Mouse (Mus musculus) midbrain, postnatal 0 days (tissue): Measurements from ENCODE around the gene Mrpl49. TPM values are rescaled to one million over a fixed set of nuclear protein-coding genes. Genes with fewer than 3 reads are reported as not detected.

Experiments used
- ATAC-seq: fragments of 200-750 bp; cut with Nextera tagmentation; 2 replicates; pipeline ENCODE4 v1.8.0; 2017; ENCODE audit warnings: moderate number of reproducible peaks, mild to moderate bottlenecking, moderate TSS enrichment, moderate library complexity; ENCODE audit not compliant: low FRiP score
- DNase-seq: peaks from one replicate; pipeline ENCODE4 v3.0.0-alpha.2; 2015; ENCODE audit warnings: low spot score
- H3K27ac ChIP-seq: fragments of 300-500 bp; sonication (generic); 2 replicates; pipeline ENCODE4 v1.5.1; 2014; ENCODE audit warnings: low read depth, mild to moderate bottlenecking, low read length, mixed read lengths
- H3K27me3 ChIP-seq: fragments of 300-500 bp; sonication (generic); 2 replicates; pipeline ENCODE4 v1.6.1; 2014; ENCODE audit warnings: low read length, control low read depth, mixed read lengths; ENCODE audit not compliant: insufficient read depth
- H3K36me3 ChIP-seq: fragments of 300-500 bp; sonication (generic); 2 replicates; pipeline ENCODE4 v1.6.1; 2014; ENCODE audit warnings: low read length, control low read depth, mixed read lengths; ENCODE audit not compliant: insufficient read depth
- H3K4me1 ChIP-seq: fragments of 300-500 bp; sonication (generic); 2 replicates; pipeline ENCODE4 v1.6.1; 2014; ENCODE audit warnings: mild to moderate bottlenecking, control low read depth, antibody characterized with exemption, low read length, mixed read lengths; ENCODE audit not compliant: insufficient read depth
- H3K4me2 ChIP-seq: fragments of 300-500 bp; sonication (generic); 2 replicates; pipeline ENCODE4 v1.6.1; 2014; ENCODE audit warnings: low read depth, mild to moderate bottlenecking, low read length, mixed read lengths; ENCODE audit not compliant: poor library complexity, severe bottlenecking
- H3K4me3 ChIP-seq: fragments of 300-500 bp; sonication (generic); 2 replicates; pipeline ENCODE4 v1.5.1; 2014; ENCODE audit warnings: low read depth, mild to moderate bottlenecking, low read length, moderate library complexity
- H3K9ac ChIP-seq: fragments of 300-500 bp; sonication (generic); replicated peaks from 2 replicates; pipeline ENCODE4 v1.6.1; 2014; ENCODE audit warnings: mild to moderate bottlenecking, low read length, moderate library complexity, mixed read lengths; ENCODE audit not compliant: poor library complexity, severe bottlenecking
- H3K9me3 ChIP-seq: fragments of 300-500 bp; sonication (generic); 2 replicates; pipeline ENCODE4 v1.6.1; 2016; ENCODE audit warnings: low read length, control low read depth
- CTCF ChIP-seq: IDR thresholded peaks from 2 replicates; pipeline ENCODE4 v1.5.1; 2016; ENCODE audit warnings: antibody characterized with exemption, mild to moderate bottlenecking
- WGBS: fragments of 180-500 bp; shearing (Covaris S2); extraction: QIAGEN DNeasy Blood & Tissue Kit; methylation state at CpG from one replicate; pipeline ENCODE4 v1.1.7; 2014; 5-methylcytosine and 5-hydroxymethylcytosine counted together
- polyA plus RNA-seq: library from polyadenylated mRNA; unstranded; fragments of >200 nt; fragmentation: Nextera tagmentation; extraction: Ambion mirVana; gene quantifications from 2 replicates; pipeline ENCODE4 v1.2.1, GENCODE M21; 2015
- total RNA-seq: library from RNA; depleted of rRNA; stranded (reverse); fragments of >200 nt; gene quantifications from 2 replicates; pipeline ENCODE4 v1.2.3, GENCODE M21; 2014

The Mrpl49 gene
- total and polyA plus RNA-seq, 2 experiments from 2014 or later: 34.7 to 50.0 TPM

- Histone ChIP-seq H3K27ac (peak within 1 kb of the TSS; percentile 85), H3K27me3 (no peaks in the 10 kb centered on the region), H3K4me1 (peaks cover 6% of the 10 kb centered on the region), H3K4me2 (peak within 1 kb of the TSS; percentile 77), H3K9ac (peak within 1 kb of the TSS; percentile 65), H3K36me3 (peaks cover 27% of the 10 kb centered on the region), H3K9me3 (no peaks in the 10 kb centered on the region), H3K4me3 (peak within 1 kb of the TSS; percentile 48)
- DNase-seq (peak; percentile 95), ATAC-seq (peak; percentile 89)
- peak; percentile 15; the same call in 1 of the 2 replicates for TF ChIP-seq CTCF
- WGBS: 7% methylated on average over 33 of the region's 33 CpGs
These were observed 10.3 kb upstream of the Mrpl49 start, which contains the start of gene Tm7sf2 for GRCm38 (mm10) chr19:6067724-6068415. Gene Tm7sf2 (minus strand): TSS chr19:6068373.

GRCm38 (mm10) chr19:6067011-6067723 lies 9.6 kb upstream of the Mrpl49 start:
- Histone ChIP-seq H3K4me3 (peak overlapping the region; percentile 48), H3K27me3 (no peaks in the 10 kb centered on the region), H3K36me3 (peaks cover 27% of the 10 kb centered on the region), H3K27ac (peak overlapping the region; percentile 85), H3K4me2 (peak overlapping the region; percentile 77), H3K9ac (peak overlapping the region; percentile 65), H3K4me1 (peaks cover 11% of the 10 kb centered on the region), H3K9me3 (no peaks in the 10 kb centered on the region)
- TF ChIP-seq CTCF: peak; percentile 93
- ATAC-seq (peak; percentile 68), DNase-seq (peak; percentile 89)
- under 1% methylated on average over 30 of the region's 30 CpGs for WGBS

GRCm38 (mm10) chr19:6066571-6066970 lies 9.0 kb upstream of the Mrpl49 start:
- DNase-seq (no peak), ATAC-seq (0 out of 2 replicates have a peak, but pooled peaks have one; percentile 2)
- Histone ChIP-seq H3K4me2 (peak overlapping the region; percentile 77), H3K4me1 (peaks cover 14% of the 10 kb centered on the region), H3K27me3 (no peaks in the 10 kb centered on the region), H3K27ac (peak overlapping the region; percentile 85), H3K9ac (peak overlapping the region; percentile 65), H3K4me3 (peak overlapping the region; percentile 48), H3K36me3 (peaks cover 27% of the 10 kb centered on the region), H3K9me3 (no peaks in the 10 kb centered on the region)
- 37% methylated on average over 5 of the region's 5 CpGs for WGBS
- no peak for TF ChIP-seq CTCF

GRCm38 (mm10) chr19:6063081-6063480 lies 5.5 kb upstream of the Mrpl49 start:
- 98% methylated on average over 6 of the region's 6 CpGs for WGBS
- Histone ChIP-seq H3K9me3 (no peaks in the 10 kb centered on the region), H3K4me3 (no peak overlapping the region), H3K4me1 (peaks cover 18% of the 10 kb centered on the region), H3K36me3 (no peaks in the 10 kb centered on the region), H3K27ac (no peak overlapping the region), H3K9ac (no peak overlapping the region), H3K27me3 (no peaks in the 10 kb centered on the region), H3K4me2 (no peak overlapping the region)
- no peak for TF ChIP-seq CTCF
- no peak for ATAC-seq
- DNase-seq: no peak

- Histone ChIP-seq H3K27ac (peak overlapping the region; percentile 92), H3K9ac (peak overlapping the region; percentile 93), H3K36me3 (no peaks in the 10 kb centered on the region), H3K4me2 (peak overlapping the region; percentile 98), H3K4me1 (peaks cover 18% of the 10 kb centered on the region), H3K4me3 (peak overlapping the region; percentile 89), H3K9me3 (no peaks in the 10 kb centered on the region), H3K27me3 (no peaks in the 10 kb centered on the region)
- 65% methylated on average over 5 of the region's 5 CpGs for WGBS
- ATAC-seq (no peak), DNase-seq (no peak)
- TF ChIP-seq CTCF: no peak
These were observed 4.8 kb upstream of the Mrpl49 start for GRCm38 (mm10) chr19:6062418-6062817.
